Mouse (Mus musculus) embryonic fibroblast, embryonic 13.5 days (primary cell): ENCODE measurements around the gene Sav1.

ENCODE experiments used
- CTCF ChIP-seq: IDR thresholded peaks from 2 replicates; pipeline ENCODE4 v1.5.1; 2011; ENCODE audit warnings: mild to moderate bottlenecking, control low read depth, low read length, moderate library complexity, borderline replicate concordance; ENCODE audit not compliant: insufficient read depth
- POLR2A ChIP-seq: IDR thresholded peaks from 2 replicates; pipeline ENCODE4 v1.6.1; 2011; ENCODE audit warnings: low read depth, mild to moderate bottlenecking, control low read depth, low read length, moderate library complexity

- TF ChIP-seq CTCF, result no peak
- TF ChIP-seq POLR2A, result no peak
Observed at GRCm38 (mm10) chr12:69917870-69918269, 68.9 kb downstream of the Sav1 start.
